Mouse (Mus musculus) limb, embryonic 11.5 days (tissue): Measurements from ENCODE around the gene Eloa. TPM values are rescaled to one million over a fixed set of nuclear protein-coding genes. Genes with fewer than 3 reads are reported as not detected.

Experiments
- ATAC-seq: fragments of 200-750 bp; cut with Nextera tagmentation; 2 replicates; pipeline ENCODE4 v1.8.0; 2017; ENCODE audit warnings: low read depth; ENCODE audit not compliant: insufficient number of reproducible peaks, low FRiP score, low TSS enrichment
- DNase-seq: peaks from one replicate; pipeline ENCODE4 v3.0.0-alpha.2; 2015; ENCODE audit warnings: low spot score
- H3K27ac ChIP-seq: fragments of 300-500 bp; sonication (generic); replicated peaks from 2 replicates; pipeline ENCODE4 v1.5.1; 2014; ENCODE audit warnings: low read depth, mild to moderate bottlenecking, low read length
- H3K27me3 ChIP-seq: fragments of 300-500 bp; sonication (generic); 2 replicates; pipeline ENCODE4 v1.6.1; 2014; ENCODE audit warnings: mild to moderate bottlenecking, low read length, mixed read lengths; ENCODE audit not compliant: control insufficient read depth, insufficient read depth
- H3K36me3 ChIP-seq: fragments of 300-500 bp; sonication (generic); 2 replicates; pipeline ENCODE4 v1.6.1; 2014; ENCODE audit warnings: mild to moderate bottlenecking, low read length, moderate library complexity, mixed read lengths; ENCODE audit not compliant: control insufficient read depth, insufficient read depth
- H3K4me1 ChIP-seq: fragments of 300-500 bp; sonication (generic); 2 replicates; pipeline ENCODE4 v1.6.1; 2014; ENCODE audit warnings: low read length, mixed read lengths; ENCODE audit not compliant: control insufficient read depth, insufficient read depth
- H3K4me2 ChIP-seq: fragments of 300-500 bp; sonication (generic); 2 replicates; pipeline ENCODE4 v1.6.1; 2014; ENCODE audit warnings: low read depth, mild to moderate bottlenecking, moderate library complexity; ENCODE audit not compliant: severe bottlenecking
- H3K4me3 ChIP-seq: fragments of 300-500 bp; sonication (generic); 2 replicates; pipeline ENCODE4 v1.5.1; 2014; ENCODE audit warnings: low read depth, low read length
- H3K9ac ChIP-seq: fragments of 300-500 bp; sonication (generic); 2 replicates; pipeline ENCODE4 v1.6.1; 2014; ENCODE audit warnings: mild to moderate bottlenecking, low read length
- H3K9me3 ChIP-seq: fragments of 300-500 bp; sonication (generic); 2 replicates; pipeline ENCODE4 v1.6.1; 2016; ENCODE audit warnings: low read length; ENCODE audit not compliant: control insufficient read depth
- WGBS: fragments of 180-500 bp; shearing (Covaris S2); extraction: QIAGEN DNeasy Blood & Tissue Kit; methylation state at CpG from one replicate; pipeline ENCODE4 v1.1.7; 2014; 5-methylcytosine and 5-hydroxymethylcytosine counted together
- polyA plus RNA-seq: library from polyadenylated mRNA; unstranded; fragments of >200 nt; fragmentation: Nextera tagmentation; extraction: Ambion mirVana; gene quantifications from 2 replicates; pipeline ENCODE4 v1.2.1, GENCODE M21; 2014

Eloa gene
- polyA plus RNA-seq, 1 experiment from 2014 or later: 45.8 TPM

DNA sequence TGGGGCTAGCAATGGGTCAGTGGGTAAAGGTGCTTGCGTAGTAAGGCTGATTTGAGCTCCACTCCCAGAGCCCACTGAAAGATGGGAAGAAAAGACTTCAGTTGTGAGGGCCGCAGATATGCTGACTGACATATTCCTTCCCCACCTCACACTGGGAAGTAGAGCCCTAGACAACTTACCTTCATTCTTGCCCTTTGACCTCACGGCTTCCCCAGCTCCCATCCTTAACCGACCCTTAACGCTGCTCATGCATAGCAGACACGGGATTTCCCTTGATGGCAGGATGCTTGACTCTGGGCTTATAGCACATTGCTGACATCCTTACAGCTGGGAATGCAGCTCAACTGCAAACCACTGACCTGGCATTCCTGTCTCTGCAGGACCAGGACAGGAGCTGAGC lies 25.3 kb upstream of the Eloa start:
- no peak for ATAC-seq
- Histone ChIP-seq H3K9me3 (no peaks in the 10 kb centered on the region), H3K4me3 (no peak overlapping the region), H3K9ac (no peak overlapping the region), H3K4me1 (peaks cover 9% of the 10 kb centered on the region), H3K27ac (no peak overlapping the region), H3K27me3 (no peaks in the 10 kb centered on the region), H3K36me3 (peaks cover 29% of the 10 kb centered on the region), H3K4me2 (no peak overlapping the region)
- no peak for DNase-seq
- WGBS: 78% methylated on average over 6 of the region's 6 CpGs

DNA sequence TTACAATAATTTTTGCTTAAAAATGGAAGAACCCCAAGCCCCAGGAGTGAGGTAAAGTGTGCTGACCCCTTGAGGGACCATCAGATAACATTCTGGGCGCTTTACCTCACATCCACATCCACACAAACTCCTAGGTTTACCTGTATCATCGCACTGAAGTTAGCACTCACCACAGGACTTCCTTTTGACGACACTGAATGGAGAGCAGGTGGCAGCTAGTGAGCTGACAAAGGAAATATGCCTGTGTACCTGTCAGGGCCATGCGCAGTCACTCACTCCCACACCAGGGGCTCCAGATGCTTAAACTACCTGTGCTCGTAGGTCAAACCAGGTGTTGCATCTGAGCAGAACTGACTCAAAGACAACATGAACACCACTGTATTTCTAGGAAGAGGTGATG lies 23.5 kb upstream of the Eloa start:
- 90% methylated on average over 5 of the region's 5 CpGs for WGBS
- no peak overlapping the region for H3K4me2 ChIP-seq
- no peak for DNase-seq
- H3K27ac ChIP-seq: no peak overlapping the region
- no peak overlapping the region for H3K4me3 ChIP-seq
- no peaks in the 10 kb centered on the region for H3K27me3 ChIP-seq
- H3K9ac ChIP-seq: no peak overlapping the region
- H3K4me1 ChIP-seq: no peaks in the 10 kb centered on the region
- H3K9me3 ChIP-seq: no peaks in the 10 kb centered on the region
- H3K36me3 ChIP-seq: peaks cover 14% of the 10 kb centered on the region
- ATAC-seq: no peak

DNA sequence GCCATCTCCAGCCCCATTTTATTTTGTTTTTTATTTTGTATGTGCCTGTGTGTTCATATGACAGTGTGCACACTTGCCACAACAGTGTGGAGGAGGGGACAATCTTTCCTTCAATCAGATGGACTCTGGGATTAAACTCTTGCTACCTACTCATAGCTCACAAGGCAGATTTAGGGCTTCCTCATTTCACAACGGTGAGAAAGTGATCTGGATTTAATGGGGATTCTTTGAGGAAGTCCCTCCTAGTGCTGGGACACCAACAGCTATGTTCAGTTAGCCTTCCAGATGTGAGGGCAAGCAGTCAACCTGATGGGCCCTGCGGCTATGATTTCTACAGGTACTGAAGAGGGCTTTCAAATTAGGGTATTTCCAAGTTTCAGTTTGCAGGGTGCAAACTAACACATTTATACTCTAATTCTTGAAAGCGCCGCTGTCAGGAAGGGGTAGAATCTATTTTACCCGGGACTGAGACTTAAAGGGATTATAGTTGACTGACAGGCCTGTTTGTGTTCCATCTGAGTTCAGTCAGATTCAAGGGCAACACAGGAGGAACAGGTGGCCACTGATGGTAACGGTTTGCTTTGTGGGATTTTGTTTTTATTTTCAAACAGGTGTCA lies 22.3 kb upstream of the Eloa start:
- no peaks in the 10 kb centered on the region for H3K4me1 ChIP-seq
- no peak overlapping the region for H3K9ac ChIP-seq
- 89% methylated on average over 6 of the region's 6 CpGs for WGBS
- H3K4me2 ChIP-seq: no peak overlapping the region
- no peak overlapping the region for H3K4me3 ChIP-seq
- H3K27me3 ChIP-seq: no peaks in the 10 kb centered on the region
- DNase-seq (no peak), ATAC-seq (no peak)
- H3K27ac ChIP-seq: no peak overlapping the region
- H3K36me3 ChIP-seq: peaks cover 5% of the 10 kb centered on the region
- H3K9me3 ChIP-seq: no peaks in the 10 kb centered on the region

DNA sequence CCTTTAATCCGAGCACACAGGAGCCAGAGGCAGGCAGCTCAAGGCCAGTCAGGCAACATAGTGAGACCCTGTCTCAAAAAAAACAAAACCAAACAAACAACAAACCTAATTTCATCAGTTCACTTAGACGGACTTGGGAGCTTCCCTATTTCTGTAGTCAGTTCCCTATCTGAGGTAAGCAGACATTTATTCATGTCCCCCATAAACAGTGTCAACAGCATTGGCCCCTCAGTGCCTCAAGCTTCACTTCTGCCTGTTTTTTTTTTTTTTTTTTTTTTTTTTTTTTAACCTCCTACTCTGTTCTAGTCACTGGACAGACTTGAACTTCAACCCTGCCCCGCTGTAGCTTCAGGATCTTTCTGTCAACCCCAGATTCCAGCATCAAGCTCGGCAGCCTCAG lies 13.5 kb upstream of the Eloa start:
- Histone ChIP-seq H3K4me3 (no peak overlapping the region), H3K4me1 (no peaks in the 10 kb centered on the region), H3K27ac (no peak overlapping the region), H3K4me2 (no peak overlapping the region), H3K36me3 (no peaks in the 10 kb centered on the region), H3K27me3 (no peaks in the 10 kb centered on the region), H3K9ac (no peak overlapping the region), H3K9me3 (no peaks in the 10 kb centered on the region)
- WGBS: 85% methylated on average over 4 of the region's 4 CpGs
- DNase-seq: no peak
- ATAC-seq: no peak

DNA sequence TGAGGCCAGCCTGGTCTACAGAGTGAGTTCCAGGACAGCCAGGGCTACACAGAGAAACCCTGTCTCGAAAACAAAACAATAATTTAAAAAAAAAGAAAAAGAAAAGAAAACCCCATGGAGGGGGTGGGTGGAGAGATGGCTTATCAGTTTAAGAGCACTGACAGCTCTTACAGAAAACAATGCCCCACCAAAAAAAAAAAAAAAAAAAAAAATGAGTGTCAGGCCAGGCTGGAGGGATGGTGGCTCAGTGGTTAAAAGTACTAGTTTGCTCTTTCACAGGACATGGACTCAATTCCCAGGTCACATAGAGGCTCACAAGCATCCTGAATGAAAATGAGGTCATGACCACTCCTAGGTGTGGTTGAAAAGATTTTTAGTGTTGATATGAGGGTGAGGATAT lies 11.7 kb upstream of the Eloa start:
- Histone ChIP-seq H3K27me3 (no peaks in the 10 kb centered on the region), H3K9ac (no peak overlapping the region), H3K4me1 (no peaks in the 10 kb centered on the region), H3K9me3 (no peaks in the 10 kb centered on the region), H3K36me3 (no peaks in the 10 kb centered on the region), H3K4me3 (no peak overlapping the region), H3K27ac (no peak overlapping the region), H3K4me2 (no peak overlapping the region)
- DNase-seq: no peak
- 79% methylated on average over 1 of the region's 1 CpGs for WGBS
- no peak for ATAC-seq

DNA sequence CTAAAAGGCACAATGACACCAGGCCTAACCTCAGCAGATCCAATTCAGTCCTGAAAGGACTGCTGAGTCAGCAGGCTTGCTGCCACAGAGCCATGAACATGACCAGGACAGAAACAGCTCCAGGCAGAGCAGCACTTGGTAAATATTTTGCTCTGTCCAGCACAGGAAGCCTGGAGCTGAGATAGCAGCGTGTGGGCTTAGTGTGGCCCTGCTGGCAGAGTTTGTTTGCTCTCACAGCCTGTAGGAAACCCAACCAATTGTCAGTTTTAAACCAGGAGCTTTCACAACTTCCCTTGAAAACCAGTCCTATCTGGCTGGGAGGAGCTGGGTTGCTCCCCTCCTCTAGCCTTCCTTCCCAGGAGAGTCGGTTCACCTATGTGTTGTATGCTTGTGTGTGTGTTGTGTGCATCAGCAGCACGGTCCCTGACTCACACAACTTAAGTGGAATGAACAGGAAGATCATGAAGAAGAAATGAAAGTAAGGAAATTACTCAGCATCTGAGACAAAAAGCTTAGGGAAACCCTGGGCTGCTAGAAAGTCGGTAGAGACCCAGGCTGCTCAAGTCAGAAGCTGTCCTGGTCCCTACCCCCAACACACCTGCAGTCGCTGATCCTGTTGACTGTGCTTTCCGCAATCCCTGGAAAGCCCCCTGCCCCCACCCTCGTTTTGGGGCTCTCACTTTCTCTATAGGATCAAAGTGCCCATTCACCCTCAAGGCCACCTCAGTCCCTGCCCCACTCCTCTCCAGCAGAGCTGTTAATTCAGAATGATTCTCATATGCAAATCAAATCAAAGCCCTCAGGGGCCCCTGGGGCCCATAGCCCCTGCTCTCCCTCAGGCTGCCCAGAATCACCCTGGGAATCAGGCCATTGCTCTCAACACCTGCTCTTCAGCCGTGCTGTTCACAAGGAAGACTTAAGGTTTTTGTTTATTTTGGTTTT lies 9.7 kb upstream of the Eloa start:
- no peaks in the 10 kb centered on the region for H3K4me1 ChIP-seq
- no peak for ATAC-seq
- no peak overlapping the region for H3K4me2 ChIP-seq
- no peaks in the 10 kb centered on the region for H3K27me3 ChIP-seq
- H3K9me3 ChIP-seq: no peaks in the 10 kb centered on the region
- H3K4me3 ChIP-seq: no peak overlapping the region
- DNase-seq: no peak
- no peak overlapping the region for H3K9ac ChIP-seq
- no peaks in the 10 kb centered on the region for H3K36me3 ChIP-seq
- WGBS: 7% methylated on average over 8 of the region's 8 CpGs
- H3K27ac ChIP-seq: no peak overlapping the region

DNA sequence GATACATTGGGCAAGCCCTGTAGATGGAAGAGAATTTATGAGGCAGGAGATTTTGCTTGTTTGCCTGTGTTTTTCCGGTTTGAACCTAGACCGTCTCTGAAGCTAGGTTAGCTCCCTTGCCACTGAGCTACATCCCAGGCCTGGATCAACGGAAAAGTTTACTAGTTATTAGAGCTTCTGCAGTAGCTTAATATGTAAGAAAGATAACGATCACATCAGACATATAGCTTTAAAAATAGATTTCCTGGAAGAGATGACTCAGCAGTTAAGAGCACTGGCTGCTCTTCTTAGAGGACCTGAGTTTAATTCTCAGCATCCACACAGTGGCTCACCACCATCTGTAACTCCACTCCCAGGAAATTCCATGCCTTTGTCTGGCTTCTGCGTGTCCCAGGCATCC lies 7.1 kb upstream of the Eloa start:
- Histone ChIP-seq H3K27me3 (no peaks in the 10 kb centered on the region), H3K4me1 (no peaks in the 10 kb centered on the region), H3K36me3 (no peaks in the 10 kb centered on the region), H3K9me3 (no peaks in the 10 kb centered on the region), H3K27ac (no peak overlapping the region), H3K9ac (no peak overlapping the region), H3K4me3 (no peak overlapping the region), H3K4me2 (no peak overlapping the region)
- 90% methylated on average over 5 of the region's 5 CpGs for WGBS
- DNase-seq: no peak
- no peak for ATAC-seq

DNA sequence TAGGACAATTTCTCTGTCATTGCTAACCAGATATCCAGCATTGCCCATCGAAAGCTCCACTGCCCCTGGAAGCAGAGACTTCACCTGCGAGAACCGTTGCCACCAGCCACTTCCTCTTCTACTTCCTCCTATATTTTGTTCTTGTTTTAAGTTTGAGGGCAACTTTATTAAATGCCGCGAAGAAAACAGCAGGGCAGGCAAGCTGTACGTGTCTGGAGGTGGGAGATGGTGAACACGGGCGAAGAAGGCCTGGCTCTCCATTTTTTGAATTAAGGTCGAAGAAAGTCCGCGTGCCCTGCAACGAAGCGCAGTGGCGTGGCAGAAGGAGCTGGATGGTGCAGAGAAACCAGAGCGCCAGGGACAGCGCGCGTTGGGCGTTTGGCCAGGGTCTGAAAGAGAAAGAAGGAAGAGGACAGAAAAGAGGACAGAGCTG lies 6.6 kb upstream of the Eloa start:
- Histone ChIP-seq H3K4me2 (no peak overlapping the region), H3K4me1 (no peaks in the 10 kb centered on the region)
- ATAC-seq: no peak

More for the DNA sequence above, 6.6 kb upstream of the Eloa start:
- DNase-seq: no peak
- H3K27ac ChIP-seq: no peak overlapping the region
- no peaks in the 10 kb centered on the region for H3K27me3 ChIP-seq
- H3K9ac ChIP-seq: no peak overlapping the region
- H3K9me3 ChIP-seq: no peaks in the 10 kb centered on the region
- H3K36me3 ChIP-seq: no peaks in the 10 kb centered on the region
- WGBS: 92% methylated on average over 19 of the region's 19 CpGs
- H3K4me3 ChIP-seq: no peak overlapping the region
